Mouse (Mus musculus): Measurements from ENCODE around the gene Ralgds.
A peak's percentile ranks its signal among the peaks of the same experiment; 100 is the strongest.

Gene Ralgds

GRCm38 (mm10) chr2:28564380-28564779 lies 51.5 kb downstream of the Ralgds start:
- no peak for DNase-seq (ENCODE audit: low read depth)

GRCm38 (mm10) chr2:28566545-28566944 lies 53.6 kb downstream of the Ralgds start:
- DNase-seq (ENCODE audit: low read depth): no peak

GRCm38 (mm10) chr2:28569903-28570302 lies 57.0 kb downstream of the Ralgds start:
- DNase-seq (ENCODE audit: low read depth): no peak

GRCm38 (mm10) chr2:28575341-28575740 lies 62.4 kb downstream of the Ralgds start:
- DNase-seq (ENCODE audit: low read depth): no peak

- peak; percentile 22 for DNase-seq (ENCODE audit: low read depth)
Measured at GRCm38 (mm10) chr2:28576815-28577214, 63.9 kb downstream of the Ralgds start.

GRCm38 (mm10) chr2:28578003-28578402 lies 65.1 kb downstream of the Ralgds start:
- DNase-seq (ENCODE audit: low read depth): no peak

- peak; percentile 71 for DNase-seq (ENCODE audit: low read depth)
Measured at GRCm38 (mm10) chr2:28582647-28583353, 69.9 kb downstream of the Ralgds start.

- no peak for DNase-seq (ENCODE audit: low read depth)
Measured at GRCm38 (mm10) chr2:28583651-28584050, 70.7 kb downstream of the Ralgds start, which contains the start of gene Gtf3c5. Gene Gtf3c5, minus strand, starts transcription at chr2:28583751.

GRCm38 (mm10) chr2:28585043-28585571 lies 72.2 kb downstream of the Ralgds start:
- DNase-seq (ENCODE audit: low read depth): peak; percentile 40

GRCm38 (mm10) chr2:28585730-28586129 lies 72.8 kb downstream of the Ralgds start:
- no peak for DNase-seq (ENCODE audit: low read depth)

- DNase-seq (ENCODE audit: low read depth): no peak
Measured at GRCm38 (mm10) chr2:28588574-28588973, 75.6 kb downstream of the Ralgds start.

GRCm38 (mm10) chr2:28591479-28591878 lies 78.6 kb downstream of the Ralgds start:
- DNase-seq (ENCODE audit: low read depth): peak; percentile 55

- DNase-seq (ENCODE audit: low read depth): no peak
Measured at GRCm38 (mm10) chr2:28592809-28593208, 79.9 kb downstream of the Ralgds start.

GRCm38 (mm10) chr2:28596021-28596420 lies 83.1 kb downstream of the Ralgds start:
- no peak for DNase-seq (ENCODE audit: low read depth)

- no peak for DNase-seq (ENCODE audit: low read depth)
Measured at GRCm38 (mm10) chr2:28596998-28597397, 84.1 kb downstream of the Ralgds start.

GRCm38 (mm10) chr2:28597733-28598547 lies 85.0 kb downstream of the Ralgds start:
- DNase-seq (ENCODE audit: low read depth): no peak

- DNase-seq (ENCODE audit: low read depth): no peak
Measured at GRCm38 (mm10) chr2:28598692-28599568, 86.0 kb downstream of the Ralgds start.

- no peak for DNase-seq (ENCODE audit: low read depth)
Measured at GRCm38 (mm10) chr2:28599569-28599900, 86.6 kb downstream of the Ralgds start.

- no peak for DNase-seq (ENCODE audit: low read depth)
Measured at GRCm38 (mm10) chr2:28601720-28602590, 89.0 kb downstream of the Ralgds start.

Measured in fibroblast of lung, adult 2 months (primary cell).